Mouse (Mus musculus): ENCODE data around the gene Hmbs.

Hmbs gene

GRCm38 (mm10) chr9:44292490-44292889, 51.5 kb downstream of the Hmbs start:
- peak; percentile 53 for DNase-seq (ENCODE audit: low read depth, low spot score)

- no peak for DNase-seq (ENCODE audit: low read depth, low spot score)
Measured at GRCm38 (mm10) chr9:44288959-44289291, 55.1 kb downstream of the Hmbs start.

GRCm38 (mm10) chr9:44288076-44288958, 55.7 kb downstream of the Hmbs start, which contains the start of gene Abcg4:
Gene Abcg4 (minus strand): TSS chr9:44288615.
- DNase-seq (ENCODE audit: low read depth, low spot score) = peak; percentile 49

GRCm38 (mm10) chr9:44287401-44288075, 56.5 kb downstream of the Hmbs start:
- no peak for DNase-seq (ENCODE audit: low read depth, low spot score)

- no peak for DNase-seq (ENCODE audit: low read depth, low spot score)
Measured at GRCm38 (mm10) chr9:44287003-44287400, 57.0 kb downstream of the Hmbs start.

All from ZHBTc4 (cell line).